Mouse (Mus musculus): ENCODE data around the gene Ciita.

DNA sequence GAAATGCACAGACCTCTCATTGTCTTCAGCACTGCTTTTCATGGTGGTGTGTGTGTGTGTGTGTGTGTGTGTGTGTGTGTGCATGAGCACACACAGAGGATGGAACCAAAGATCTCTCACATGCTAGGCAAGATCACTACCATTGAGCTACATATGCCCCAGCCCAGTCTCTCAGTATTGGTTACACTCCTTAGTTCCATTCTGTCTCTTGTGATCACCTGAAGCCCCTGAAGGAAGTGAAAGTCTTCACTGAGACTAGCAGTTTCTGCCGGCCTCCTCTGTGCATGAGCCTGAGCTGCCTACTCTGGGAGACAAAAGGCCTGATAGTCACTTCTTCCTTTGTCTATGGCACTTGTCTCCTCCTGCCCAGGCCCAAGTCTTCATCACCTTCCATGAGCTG, 19.3 kb downstream of the Ciita start:
- TF ChIP-seq POLR2A (IDR thresholded peaks at IDR 0.05; ENCODE audit: insufficient read length, low read depth) (no peak), CEBPB (IDR thresholded peaks at IDR 0.05; ENCODE audit: insufficient read depth, poor library complexity, severe bottlenecking) (no peak), MAX (IDR thresholded peaks at IDR 0.05; ENCODE audit: low read depth) (no peak), POLR2AphosphoS2 (IDR thresholded peaks at IDR 0.05; ENCODE audit: insufficient read length, low read depth) (no peak), MYOD1 (IDR thresholded peaks at IDR 0.05; ENCODE audit: control insufficient read depth in 1 of 3, insufficient read length in 2 of 3, low read depth in 2 of 3) (no peak), USF1 (IDR thresholded peaks at IDR 0.05; ENCODE audit: low read depth) (no peak), TCF12 (IDR thresholded peaks at IDR 0.05; ENCODE audit: insufficient read depth, poor library complexity, severe bottlenecking) (no peak), E2F4 (IDR thresholded peaks at IDR 0.05; ENCODE audit: insufficient read depth) (no peak)

All from myocyte (in vitro differentiated cells).